In the genomic region with DNA sequence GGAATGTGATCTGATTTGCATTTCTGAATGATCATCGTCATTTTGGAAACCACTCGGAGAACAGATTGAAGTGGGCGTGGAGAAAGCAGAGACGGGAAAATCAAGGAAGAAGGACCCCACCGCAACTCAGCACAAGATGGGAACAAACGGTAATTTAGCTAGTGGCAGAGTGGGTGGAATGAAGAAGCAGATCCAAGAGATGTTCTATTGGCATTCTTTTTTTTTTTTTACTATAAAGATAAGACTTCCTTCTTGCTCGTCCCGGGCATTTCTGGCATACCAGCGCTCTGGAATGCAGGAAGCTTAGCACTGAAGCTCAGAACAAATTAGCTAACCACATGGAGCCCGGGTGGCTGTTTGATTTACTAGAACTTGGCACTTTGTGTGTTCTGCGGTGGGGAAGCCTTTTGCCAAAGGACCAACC, we compare ENCODE assay signal across 9 mouse cellular contexts.
DNase-seq lines count a peak whose midpoint lies in the region; ATAC-seq and TF ChIP-seq lines count a peak whose summit lies in the region.
"Had no signal": no experiment of that assay in that cellular context is flagged by ENCODE, and none has a peak within 500 bp of the region (broad histone marks: within the 10 kb centered on the region; RNA-seq: fewer than 3 reads in every experiment).

No protein-coding gene starts in this region.

- H3K9ac ChIP-seq in heart, adult 2 months (ENCODE audit: low read depth, low read length): 0 out of 2 replicates have a peak overlapping the region, but pooled peaks have one; percentile 24
- no peak overlapping the region for H3K9ac ChIP-seq in lung, postnatal 0 days (replicated peaks; ENCODE audit: low read depth)
- H3K9ac ChIP-seq in neural tube, embryonic 15.5 days (replicated peaks): no peak overlapping the region

- no peak for TF ChIP-seq POLR2A in heart, adult 2 months (IDR thresholded peaks at IDR 0.05; ENCODE audit: insufficient read depth, low read depth, low read length)

- peak overlapping the region; percentile 65 for H3K27ac ChIP-seq in heart, adult 2 months
- peak overlapping the region; percentile 67; the same call in 1 of the 2 replicates for H3K27ac ChIP-seq in lung, postnatal 0 days (ENCODE audit: low read length)
- H3K27ac ChIP-seq in neural tube, embryonic 15.5 days (replicated peaks): no peak overlapping the region

- H3K79me2 ChIP-seq in heart, adult 2 months (replicated peaks; ENCODE audit: control insufficient read depth, insufficient read depth, low read length): 0 out of 2 replicates have a peak, but pooled peaks cover 1% of the 10 kb centered on the region

- H3K36me3 ChIP-seq in heart, adult 2 months (ENCODE audit: control insufficient read depth, insufficient read depth, low read length): no peaks in the 10 kb centered on the region
- H3K36me3 ChIP-seq in lung, postnatal 0 days (ENCODE audit: insufficient read depth, low read length): no peaks in the 10 kb centered on the region
- H3K36me3 ChIP-seq in neural tube, embryonic 15.5 days: no peaks in the 10 kb centered on the region

- no peak for TF ChIP-seq CTCF in heart, adult 2 months (IDR thresholded peaks at IDR 0.05)
- no peak for TF ChIP-seq CTCF in lung, postnatal 0 days (IDR thresholded peaks at IDR 0.05)

- no peak overlapping the region for H3K4me3 ChIP-seq in heart, adult 2 months
- no peak overlapping the region for H3K4me3 ChIP-seq in lung, postnatal 0 days (ENCODE audit: low read depth, low read length)
- H3K4me3 ChIP-seq in neural tube, embryonic 15.5 days (replicated peaks): no peak overlapping the region

- peaks cover 38% of the 10 kb centered on the region for H3K4me1 ChIP-seq in heart, adult 2 months (ENCODE audit: control insufficient read depth, insufficient read depth, low read length)
- peaks cover 26% of the 10 kb centered on the region for H3K4me1 ChIP-seq in lung, postnatal 0 days (ENCODE audit: insufficient read depth, low read depth, low read length)
- peaks cover 17% of the 10 kb centered on the region; the same call in 1 of the 2 replicates for H3K4me1 ChIP-seq in neural tube, embryonic 15.5 days

- H3K9me3 ChIP-seq in lung, postnatal 0 days (ENCODE audit: low read length): no peaks in the 10 kb centered on the region
- H3K9me3 ChIP-seq in neural tube, embryonic 15.5 days (replicated peaks): no peaks in the 10 kb centered on the region

- WGBS in heart, adult 2 months: 28% methylated on average over 11 of the region's 11 CpGs
- WGBS in lung, postnatal 0 days: 20% methylated on average over 11 of the region's 11 CpGs
- WGBS in neural tube, embryonic 15.5 days: 77% methylated on average over 11 of the region's 11 CpGs

- no peak overlapping the region for H3K4me2 ChIP-seq in lung, postnatal 0 days (replicated peaks; ENCODE audit: low read depth, low read length)
- no peak overlapping the region for H3K4me2 ChIP-seq in neural tube, embryonic 15.5 days

- DNase-seq in heart, adult 2 months: peak in 1 of 2 experiments; percentile 60
- no peak for DNase-seq in heart, postnatal 36 days
- peak; percentile 84 for DNase-seq in brain, adult 2 months (ENCODE audit: low read depth, low spot score)
- DNase-seq in kidney, adult 8-10 months: peak; percentile 42 to 62
- peak; percentile 82 for DNase-seq in lung, postnatal 0 days (ENCODE audit: low spot score)
- no peak for DNase-seq in thymus, postnatal 14 days
- no peak for DNase-seq in adrenal gland, adult 2 months
- DNase-seq: embryo, embryonic 11 days had no signal

- intact Hi-C loops in heart, adult 2 months (cut with DNase I): no loop called here
- intact Hi-C loops in heart, postnatal 36 days (cut with DNase I): no loop called here

- 0 out of 2 replicates have a peak, but pooled peaks have one; percentile 4 for TF ChIP-seq EP300 in heart, adult 2 months (IDR thresholded peaks at IDR 0.05; ENCODE audit: insufficient read depth, low read depth, low read length)
- TF ChIP-seq EP300 in lung, postnatal 0 days (IDR thresholded peaks at IDR 0.05): peak; percentile 72

- no peaks in the 10 kb centered on the region for H3K27me3 ChIP-seq in heart, adult 2 months (ENCODE audit: control insufficient read depth, insufficient read depth, low read length)
- no peaks in the 10 kb centered on the region for H3K27me3 ChIP-seq in lung, postnatal 0 days (replicated peaks; ENCODE audit: insufficient read depth, low read length)
- H3K27me3 ChIP-seq in neural tube, embryonic 15.5 days (replicated peaks): no peaks in the 10 kb centered on the region

- no peak for ATAC-seq in lung, postnatal 0 days
- no peak for ATAC-seq in neural tube, embryonic 15.5 days (ENCODE audit: low FRiP score)

Comparison
In these comparisons a context has a peak if more than half of its experiments do, and no peak if none do; other contexts are left out.
1. DNase-seq: peak in brain, adult 2 months (single experiment), kidney, adult 8-10 months (2 of 2) and lung, postnatal 0 days (single experiment); none in heart, postnatal 36 days (0 of 2), thymus, postnatal 14 days (single experiment) and adrenal gland, adult 2 months (single experiment).